Mouse (Mus musculus): ENCODE results near the gene Ugt2b34. TPM values are rescaled to one million over a fixed set of nuclear protein-coding genes. Genes with fewer than 3 reads are reported as not detected.

Gene Ugt2b34
- polyA plus RNA-seq (2015; fragmentation: Nextera tagmentation; extraction: Ambion mirVana): 0.11 TPM in 1 of 2 replicates, not detected in the other

DNA sequence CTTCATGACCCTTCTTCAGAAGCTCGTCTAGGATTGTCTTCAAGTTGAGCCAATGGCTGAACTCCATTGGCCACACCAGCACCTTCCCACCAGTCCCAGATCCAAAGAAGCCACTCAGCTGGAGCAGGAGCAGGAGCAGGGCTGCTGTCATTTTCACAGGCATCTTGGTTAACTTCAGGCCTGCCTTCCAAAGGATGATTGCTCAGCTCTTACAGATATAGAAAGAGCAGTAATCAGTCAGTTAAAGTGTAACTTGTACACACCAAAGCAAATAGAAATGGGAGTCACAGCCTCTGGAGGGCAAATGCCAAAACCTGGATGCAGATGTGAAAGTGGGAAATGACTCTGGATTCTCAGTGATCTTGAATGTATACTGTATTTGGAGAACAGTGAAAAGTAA lies at the start of gene Ugt2b34:
Ugt2b34 (minus strand) TSS at position 180 of the 400 bp plus-strand sequence.
- Histone ChIP-seq H3K27me3 (no peaks in the 10 kb centered on the region), H3K4me2 (replicated peaks) (no peak within 1 kb of the TSS), H3K36me3 (no peaks in the 10 kb centered on the region), H3K9ac (no peak within 1 kb of the TSS), H3K4me3 (replicated peaks) (no peak within 1 kb of the TSS), H3K4me1 (no peaks in the 10 kb centered on the region), H3K27ac (replicated peaks) (no peak within 1 kb of the TSS), H3K9me3 (replicated peaks) (no peaks in the 10 kb centered on the region)
- no peak for ATAC-seq (ENCODE audit: insufficient number of reproducible peaks, low FRiP score, low TSS enrichment, low read depth)
- 61% methylated on average over 1 of the region's 1 CpGs for WGBS

DNA sequence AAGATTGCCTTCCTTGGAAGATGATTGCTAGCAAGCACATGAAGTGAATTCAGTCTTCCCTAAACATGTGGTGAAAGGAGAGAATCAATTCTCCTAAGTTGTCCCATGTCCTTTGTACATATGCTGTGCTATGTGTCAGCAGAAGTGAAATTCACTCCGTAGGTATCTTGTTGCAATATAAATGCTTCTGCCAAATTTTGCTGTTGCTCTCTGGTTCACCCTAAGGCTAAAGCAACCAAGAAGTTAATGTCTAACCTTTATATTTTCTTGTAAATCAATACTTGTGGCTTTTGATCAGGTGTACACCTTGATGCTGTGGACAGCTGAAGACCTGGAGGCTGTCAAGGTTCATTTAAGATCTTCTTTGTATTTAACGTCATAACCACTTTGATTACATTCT lies 35.4 kb upstream of the Ugt2b34 start:
- H3K9me3 ChIP-seq (replicated peaks): no peaks in the 10 kb centered on the region
- no peaks in the 10 kb centered on the region for H3K36me3 ChIP-seq
- no peak overlapping the region for H3K4me3 ChIP-seq (replicated peaks)
- no peaks in the 10 kb centered on the region for H3K4me1 ChIP-seq
- H3K27me3 ChIP-seq: no peaks in the 10 kb centered on the region
- no peak overlapping the region for H3K27ac ChIP-seq (replicated peaks)
- no peak overlapping the region for H3K9ac ChIP-seq
- ATAC-seq (ENCODE audit: insufficient number of reproducible peaks, low FRiP score, low TSS enrichment, low read depth): no peak
- no peak overlapping the region for H3K4me2 ChIP-seq (replicated peaks)
- WGBS: 83% methylated on average over 2 of the region's 2 CpGs

- Histone ChIP-seq H3K9ac (no peak within 1 kb of the TSS), H3K27ac (replicated peaks) (no peak within 1 kb of the TSS), H3K4me2 (replicated peaks) (no peak within 1 kb of the TSS), H3K4me3 (replicated peaks) (no peak within 1 kb of the TSS), H3K9me3 (replicated peaks) (no peaks in the 10 kb centered on the region), H3K4me1 (no peaks in the 10 kb centered on the region), H3K36me3 (no peaks in the 10 kb centered on the region), H3K27me3 (no peaks in the 10 kb centered on the region)
- WGBS: 71% methylated on average over 2 of the region's 2 CpGs
- ATAC-seq (ENCODE audit: insufficient number of reproducible peaks, low FRiP score, low TSS enrichment, low read depth): no peak
Measured at GRCm38 (mm10) chr5:86926426-86926825, 19.7 kb upstream of the Ugt2b34 start, which contains the start of gene Ugt2b1. Gene Ugt2b1 (minus strand): TSS chr5:86926530.

DNA sequence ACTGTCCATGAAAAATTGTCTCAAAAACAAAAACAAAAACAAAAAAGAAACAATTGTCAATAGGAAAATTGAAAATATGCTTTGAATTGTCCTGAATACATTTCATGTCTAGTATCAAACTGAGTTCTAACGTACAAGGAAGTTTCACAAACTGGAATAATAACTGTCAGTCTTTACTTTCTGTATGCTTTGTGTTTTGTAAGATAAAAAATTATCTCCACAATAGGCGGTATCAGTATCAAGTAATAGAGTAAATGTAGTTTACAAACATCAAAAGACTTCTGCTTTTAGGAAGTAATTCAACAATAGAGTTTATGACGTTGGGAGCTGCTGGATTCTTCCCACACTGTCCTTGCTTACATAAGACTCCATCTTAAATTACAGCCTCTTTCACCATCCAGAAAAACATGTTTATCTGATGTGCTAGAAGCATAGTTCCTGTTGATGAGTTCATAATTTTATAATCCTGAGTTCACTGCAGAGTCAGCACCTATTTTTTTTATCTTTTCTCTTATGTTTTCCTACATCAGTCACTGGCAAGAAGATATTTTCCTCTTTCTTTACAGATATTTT lies 14.0 kb upstream of the Ugt2b34 start:
- WGBS: 58% methylated on average over 3 of the region's 3 CpGs
- Histone ChIP-seq H3K9me3 (replicated peaks) (no peaks in the 10 kb centered on the region), H3K4me3 (replicated peaks) (no peak overlapping the region), H3K27me3 (no peaks in the 10 kb centered on the region), H3K4me1 (no peaks in the 10 kb centered on the region), H3K9ac (no peak overlapping the region), H3K4me2 (replicated peaks) (no peak overlapping the region), H3K27ac (replicated peaks) (no peak overlapping the region), H3K36me3 (no peaks in the 10 kb centered on the region)
- no peak for ATAC-seq (ENCODE audit: insufficient number of reproducible peaks, low FRiP score, low TSS enrichment, low read depth)

- H3K36me3 ChIP-seq: no peaks in the 10 kb centered on the region
Measured at GRCm38 (mm10) chr5:86911357-86912099, 4.8 kb upstream of the Ugt2b34 start.

GRCm38 (mm10) chr5:86910770-86911169 lies 4.0 kb upstream of the Ugt2b34 start:
- 62% methylated on average over 1 of the region's 1 CpGs for WGBS
- Histone ChIP-seq H3K9me3 (replicated peaks) (no peaks in the 10 kb centered on the region), H3K36me3 (no peaks in the 10 kb centered on the region), H3K4me3 (replicated peaks) (no peak overlapping the region), H3K27me3 (no peaks in the 10 kb centered on the region), H3K4me1 (no peaks in the 10 kb centered on the region), H3K27ac (replicated peaks) (no peak overlapping the region), H3K4me2 (replicated peaks) (no peak overlapping the region), H3K9ac (no peak overlapping the region)
- ATAC-seq (ENCODE audit: insufficient number of reproducible peaks, low FRiP score, low TSS enrichment, low read depth): no peak

More at GRCm38 (mm10) chr5:86911357-86912099, 4.8 kb upstream of the Ugt2b34 start:
- Histone ChIP-seq H3K4me3 (replicated peaks) (no peak overlapping the region), H3K4me2 (replicated peaks) (no peak overlapping the region), H3K27me3 (no peaks in the 10 kb centered on the region), H3K27ac (replicated peaks) (no peak overlapping the region), H3K9me3 (replicated peaks) (no peaks in the 10 kb centered on the region), H3K4me1 (no peaks in the 10 kb centered on the region), H3K9ac (no peak overlapping the region)
- WGBS: 76% methylated on average over 3 of the region's 3 CpGs
- no peak for ATAC-seq (ENCODE audit: insufficient number of reproducible peaks, low FRiP score, low TSS enrichment, low read depth)

- Histone ChIP-seq H3K4me3 (replicated peaks) (no peak overlapping the region), H3K9me3 (replicated peaks) (no peaks in the 10 kb centered on the region), H3K27ac (replicated peaks) (no peak overlapping the region), H3K27me3 (no peaks in the 10 kb centered on the region), H3K9ac (no peak overlapping the region), H3K4me1 (no peaks in the 10 kb centered on the region), H3K4me2 (replicated peaks) (no peak overlapping the region), H3K36me3 (no peaks in the 10 kb centered on the region)
- no peak for ATAC-seq (ENCODE audit: insufficient number of reproducible peaks, low FRiP score, low TSS enrichment, low read depth)
- WGBS: 89% methylated on average over 1 of the region's 1 CpGs
Measured at GRCm38 (mm10) chr5:86889933-86890332, 16.8 kb downstream of the Ugt2b34 start.

DNA sequence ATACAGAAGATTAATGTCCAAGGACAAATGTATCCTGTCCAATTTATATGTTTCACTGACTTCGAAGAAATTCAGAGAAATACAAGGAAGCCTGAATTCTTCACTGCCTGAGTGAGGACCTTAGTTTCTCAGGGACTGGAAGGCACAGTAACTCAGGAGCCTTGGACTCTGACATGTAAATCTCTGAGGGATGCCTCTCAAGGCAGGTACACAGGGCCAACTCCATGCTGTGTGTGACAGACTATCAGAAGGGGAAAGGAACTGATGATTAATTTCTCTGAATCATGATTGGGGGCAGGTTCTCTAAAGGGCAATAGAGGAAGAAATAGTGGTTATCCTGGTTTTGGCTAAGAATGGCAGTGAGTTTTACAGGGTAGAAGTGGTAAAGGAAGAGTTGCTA lies 18.3 kb downstream of the Ugt2b34 start:
- 78% methylated on average over 1 of the region's 1 CpGs for WGBS
- no peak for ATAC-seq (ENCODE audit: insufficient number of reproducible peaks, low FRiP score, low TSS enrichment, low read depth)
- H3K4me2 ChIP-seq (replicated peaks): no peak overlapping the region
- no peak overlapping the region for H3K9ac ChIP-seq
- H3K4me3 ChIP-seq (replicated peaks): no peak overlapping the region
- H3K27ac ChIP-seq (replicated peaks): no peak overlapping the region
- H3K9me3 ChIP-seq (replicated peaks): no peaks in the 10 kb centered on the region
- no peaks in the 10 kb centered on the region for H3K4me1 ChIP-seq
- no peaks in the 10 kb centered on the region for H3K36me3 ChIP-seq
- H3K27me3 ChIP-seq: no peaks in the 10 kb centered on the region

DNA sequence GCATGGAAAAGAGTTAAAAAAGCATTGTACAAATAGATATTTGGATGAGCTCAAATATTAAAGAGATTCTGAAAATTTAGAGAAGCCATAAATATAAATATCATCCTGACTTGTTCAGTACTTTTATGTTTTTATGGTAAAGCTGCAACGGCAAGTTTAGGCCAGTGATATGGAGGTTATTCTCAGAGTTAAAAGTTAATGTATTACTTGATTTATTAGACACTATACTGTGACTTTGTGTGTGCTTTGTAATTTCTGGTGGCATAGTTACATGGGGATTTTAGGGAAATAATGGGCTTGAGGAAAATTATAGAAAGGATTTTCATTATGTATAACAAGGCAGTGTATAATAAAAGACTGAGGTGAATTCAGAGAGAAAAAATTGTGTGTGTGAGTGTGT lies 19.7 kb downstream of the Ugt2b34 start:
- H3K4me2 ChIP-seq (replicated peaks): no peak overlapping the region
- 91% methylated on average over 1 of the region's 1 CpGs for WGBS
- H3K27me3 ChIP-seq: no peaks in the 10 kb centered on the region
- no peak overlapping the region for H3K9ac ChIP-seq
- H3K4me3 ChIP-seq (replicated peaks): no peak overlapping the region
- H3K4me1 ChIP-seq: no peaks in the 10 kb centered on the region
- H3K9me3 ChIP-seq (replicated peaks): no peaks in the 10 kb centered on the region
- H3K27ac ChIP-seq (replicated peaks): no peak overlapping the region
- ATAC-seq (ENCODE audit: insufficient number of reproducible peaks, low FRiP score, low TSS enrichment, low read depth): no peak
- H3K36me3 ChIP-seq: no peaks in the 10 kb centered on the region

DNA sequence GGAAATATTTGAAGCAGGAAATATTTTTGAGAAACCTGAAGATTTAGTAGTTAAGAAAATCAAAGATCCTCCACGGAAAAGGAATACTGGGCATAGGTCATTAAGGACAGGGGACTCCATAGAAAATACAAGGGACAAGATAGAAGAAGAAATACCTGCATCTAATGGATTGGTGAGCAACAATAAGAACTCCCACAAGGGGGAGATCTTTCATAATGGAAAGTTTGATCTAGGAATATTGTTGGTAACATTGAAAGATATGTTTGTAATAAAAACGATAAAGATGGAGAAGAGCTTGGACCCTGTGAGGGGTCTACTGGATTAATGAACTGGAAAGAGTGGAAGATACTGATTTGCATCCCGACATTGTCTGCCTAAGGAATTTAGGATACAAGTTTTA lies 20.1 kb downstream of the Ugt2b34 start:
- Histone ChIP-seq H3K27me3 (no peaks in the 10 kb centered on the region), H3K9ac (no peak overlapping the region), H3K36me3 (no peaks in the 10 kb centered on the region), H3K4me3 (replicated peaks) (no peak overlapping the region), H3K4me1 (no peaks in the 10 kb centered on the region), H3K27ac (replicated peaks) (no peak overlapping the region), H3K4me2 (replicated peaks) (no peak overlapping the region), H3K9me3 (replicated peaks) (no peaks in the 10 kb centered on the region)
- ATAC-seq (ENCODE audit: insufficient number of reproducible peaks, low FRiP score, low TSS enrichment, low read depth): no peak
- 41% methylated on average over 3 of the region's 3 CpGs for WGBS

- H3K36me3 ChIP-seq: no peaks in the 10 kb centered on the region
- no peak overlapping the region for H3K27ac ChIP-seq (replicated peaks)
- H3K9ac ChIP-seq: no peak overlapping the region
- no peak for ATAC-seq (ENCODE audit: insufficient number of reproducible peaks, low FRiP score, low TSS enrichment, low read depth)
- H3K27me3 ChIP-seq: no peaks in the 10 kb centered on the region
- WGBS: 44% methylated on average over 1 of the region's 1 CpGs
- H3K9me3 ChIP-seq (replicated peaks): no peaks in the 10 kb centered on the region
- H3K4me1 ChIP-seq: no peaks in the 10 kb centered on the region
- no peak overlapping the region for H3K4me3 ChIP-seq (replicated peaks)
- no peak overlapping the region for H3K4me2 ChIP-seq (replicated peaks)
Measured at GRCm38 (mm10) chr5:86871877-86872276, 34.9 kb downstream of the Ugt2b34 start.

DNA sequence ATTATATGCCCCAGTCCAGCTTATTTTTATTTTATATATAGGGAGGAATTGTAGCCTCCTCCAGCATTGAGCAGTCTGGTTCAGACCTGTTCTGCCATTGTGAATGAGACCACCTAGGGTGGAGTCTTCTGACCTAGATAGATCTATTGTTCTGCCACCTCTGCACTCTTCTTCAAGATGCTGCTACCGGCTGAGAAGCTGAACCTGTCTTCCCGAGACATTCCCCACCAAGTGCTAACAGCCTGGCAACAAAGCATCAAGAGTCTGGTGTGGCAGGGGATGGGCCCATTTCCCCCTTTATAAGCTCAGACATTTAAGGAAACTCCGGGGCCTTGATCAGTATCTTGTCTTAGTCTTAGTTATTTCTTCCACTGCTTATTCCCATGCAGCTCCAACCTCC lies 48.4 kb downstream of the Ugt2b34 start:
- Histone ChIP-seq H3K4me3 (replicated peaks) (no peak overlapping the region), H3K9ac (no peak overlapping the region), H3K27me3 (no peaks in the 10 kb centered on the region), H3K27ac (replicated peaks) (no peak overlapping the region), H3K4me1 (no peaks in the 10 kb centered on the region), H3K9me3 (replicated peaks) (no peaks in the 10 kb centered on the region), H3K36me3 (no peaks in the 10 kb centered on the region), H3K4me2 (replicated peaks) (no peak overlapping the region)
- WGBS: 36% methylated on average over 3 of the region's 3 CpGs
- no peak for ATAC-seq (ENCODE audit: insufficient number of reproducible peaks, low FRiP score, low TSS enrichment, low read depth)
